Mouse (Mus musculus): ENCODE measurements at regions not wholly inside any gene's neighbourhood (a gene's known extent, or its start where the extent isn't known, plus 50 kb on each side); places are given as distances from the start of the nearest gene placed in this dataset.

- no peaks in the 10 kb centered on the region for H3K27me3 ChIP-seq (ENCODE audit: insufficient read depth, low read length)
- DNase-seq (no peak), ATAC-seq (no peak)
- no peak overlapping the region for H3K4me2 ChIP-seq (ENCODE audit: low read depth)
- no peak overlapping the region for H3K9ac ChIP-seq
- no peak for TF ChIP-seq CTCF (IDR thresholded peaks at IDR 0.05; ENCODE audit: low read depth)
- 86% methylated on average over 6 of the region's 6 CpGs for WGBS
- no peak overlapping the region for H3K27ac ChIP-seq (ENCODE audit: low read depth, low read length)
- H3K36me3 ChIP-seq (ENCODE audit: insufficient read depth): no peaks in the 10 kb centered on the region
- peaks cover 13% of the 10 kb centered on the region for H3K4me1 ChIP-seq (ENCODE audit: insufficient read depth)
- no peak overlapping the region for H3K4me3 ChIP-seq (ENCODE audit: low read depth, low read length)
- no peaks in the 10 kb centered on the region for H3K9me3 ChIP-seq (ENCODE audit: low read length)
These were observed 275.7 kb downstream of the Rngtt start for GRCm38 (mm10) chr4:33585821-33586220.

DNA sequence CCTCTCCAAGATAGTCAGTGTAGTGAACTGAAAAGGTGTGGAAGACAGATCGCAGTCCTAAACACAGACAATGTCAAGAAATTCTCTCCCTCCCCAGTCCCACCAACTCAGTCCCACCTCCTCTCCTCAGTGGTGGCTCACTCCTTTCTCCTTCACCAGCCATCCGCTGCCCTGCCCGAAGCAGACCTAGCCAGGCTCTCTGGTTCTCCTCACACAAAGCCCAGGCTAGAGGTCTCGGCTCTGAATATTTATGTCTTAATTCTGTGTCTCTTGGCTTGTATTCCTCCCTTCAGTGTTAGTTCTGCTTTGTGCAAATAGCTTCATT, 276.1 kb downstream of the Rngtt start:
- H3K4me3 ChIP-seq (ENCODE audit: low read depth, low read length): no peak overlapping the region
- WGBS: 26% methylated on average over 4 of the region's 4 CpGs
- H3K9me3 ChIP-seq (ENCODE audit: low read length): no peaks in the 10 kb centered on the region
- no peak; the same call in 1 of the 2 replicates for ATAC-seq
- 0 out of 2 replicates have a peak overlapping the region, but pooled peaks have one; percentile 11 for H3K9ac ChIP-seq
- H3K4me2 ChIP-seq (ENCODE audit: low read depth): peak overlapping the region; percentile 38; the same call in 1 of the 2 replicates
- no peak for DNase-seq
- peak overlapping the region; percentile 4 for H3K27ac ChIP-seq (ENCODE audit: low read depth, low read length)
- H3K27me3 ChIP-seq (ENCODE audit: insufficient read depth, low read length): no peaks in the 10 kb centered on the region
- no peaks in the 10 kb centered on the region for H3K36me3 ChIP-seq (ENCODE audit: insufficient read depth)
- TF ChIP-seq CTCF (IDR thresholded peaks at IDR 0.05; ENCODE audit: low read depth): no peak
- peaks cover 13% of the 10 kb centered on the region for H3K4me1 ChIP-seq (ENCODE audit: insufficient read depth)

DNA sequence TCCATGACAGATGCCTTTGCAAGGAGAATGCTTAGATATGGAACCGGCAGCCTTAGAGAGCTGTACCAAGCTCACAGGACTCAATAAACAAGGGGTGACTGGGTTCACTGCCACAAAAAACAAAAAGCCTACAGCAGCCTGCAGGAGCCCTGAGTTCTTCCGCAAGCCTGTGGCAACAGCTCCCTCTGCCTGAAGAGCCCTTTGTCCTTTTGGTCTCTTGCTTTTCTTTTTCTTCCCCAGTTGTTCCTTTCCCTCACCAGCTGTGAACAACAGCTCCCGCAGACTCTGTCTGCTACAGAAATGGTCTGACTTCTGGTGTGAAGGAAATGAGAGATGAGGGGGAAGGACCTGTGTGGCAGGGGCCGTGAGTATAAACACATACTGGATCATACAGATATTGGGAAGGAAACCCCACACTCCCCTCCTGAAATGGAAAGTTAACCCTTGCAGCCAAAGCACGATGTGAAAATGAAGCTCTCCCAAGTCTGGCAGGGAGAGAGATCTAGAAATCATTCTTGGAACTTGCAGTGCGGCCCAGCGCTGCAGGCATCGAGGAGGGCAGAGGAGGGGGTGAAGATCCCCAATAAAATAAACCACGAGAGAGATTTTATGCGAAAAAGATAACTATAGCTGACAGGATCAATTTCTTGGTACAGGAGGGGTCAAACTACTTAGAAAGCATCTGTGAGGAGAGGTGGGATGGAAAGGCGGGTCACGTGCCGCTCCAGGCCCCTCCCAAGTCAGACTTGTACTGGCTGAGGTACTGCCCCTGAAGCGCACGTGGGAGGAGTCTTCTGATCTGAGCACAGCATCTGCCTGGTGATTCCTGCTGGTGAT, 276.7 kb downstream of the Rngtt start:
- peak; percentile 86 for ATAC-seq

DNA sequence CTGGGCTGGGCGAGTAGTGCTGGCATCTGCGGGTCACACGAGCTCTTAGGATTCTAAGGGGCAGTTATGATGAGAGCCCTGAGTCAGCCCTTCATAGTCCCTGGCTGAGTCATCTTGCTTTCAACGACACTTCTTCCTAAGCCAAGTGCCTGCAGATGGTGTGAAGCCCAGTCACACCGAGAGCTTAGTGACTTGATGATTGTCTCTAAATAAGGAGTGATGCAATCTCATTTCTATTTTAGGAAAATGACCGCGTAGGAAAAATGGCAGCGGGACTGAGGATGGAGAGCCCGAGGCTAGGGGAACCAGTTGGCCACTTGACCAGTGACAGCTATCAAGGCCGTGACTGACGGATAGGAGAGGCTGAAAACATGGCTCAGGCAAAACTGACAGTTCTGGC, 277.6 kb downstream of the Rngtt start:
- no peak for TF ChIP-seq CTCF (IDR thresholded peaks at IDR 0.05; ENCODE audit: low read depth)
- no peak overlapping the region for H3K4me3 ChIP-seq (ENCODE audit: low read depth, low read length)
- 0 out of 2 replicates have a peak, but pooled peaks cover 8% of the 10 kb centered on the region for H3K9me3 ChIP-seq (ENCODE audit: low read length)
- DNase-seq: no peak
- no peak overlapping the region for H3K27ac ChIP-seq (ENCODE audit: low read depth, low read length)
- H3K4me1 ChIP-seq (ENCODE audit: insufficient read depth): peaks cover 13% of the 10 kb centered on the region
- H3K4me2 ChIP-seq (ENCODE audit: low read depth): 0 out of 2 replicates have a peak overlapping the region, but pooled peaks have one; percentile 38
- H3K36me3 ChIP-seq (ENCODE audit: insufficient read depth): no peaks in the 10 kb centered on the region
- H3K9ac ChIP-seq: no peak overlapping the region
- WGBS: 71% methylated on average over 11 of the region's 11 CpGs
- no peak for ATAC-seq
- H3K27me3 ChIP-seq (ENCODE audit: insufficient read depth, low read length): no peaks in the 10 kb centered on the region

More for the DNA sequence above, 276.7 kb downstream of the Rngtt start:
- Histone ChIP-seq H3K27me3 (ENCODE audit: insufficient read depth, low read length) (no peaks in the 10 kb centered on the region), H3K27ac (ENCODE audit: low read depth, low read length) (peak overlapping the region; percentile 4), H3K36me3 (ENCODE audit: insufficient read depth) (no peaks in the 10 kb centered on the region), H3K4me3 (ENCODE audit: low read depth, low read length) (no peak overlapping the region), H3K9ac (0 out of 2 replicates have a peak overlapping the region, but pooled peaks have one; percentile 11), H3K4me2 (ENCODE audit: low read depth) (peak overlapping the region; percentile 38), H3K9me3 (ENCODE audit: low read length) (0 out of 2 replicates have a peak, but pooled peaks cover 2% of the 10 kb centered on the region), H3K4me1 (ENCODE audit: insufficient read depth) (peaks cover 13% of the 10 kb centered on the region)
- peak; percentile 60 for TF ChIP-seq CTCF (IDR thresholded peaks at IDR 0.05; ENCODE audit: low read depth)
- DNase-seq: peak; percentile 67
- WGBS: 9% methylated on average over 15 of the region's 15 CpGs

- no peak for DNase-seq
- WGBS: 83% methylated on average over 5 of the region's 5 CpGs
- TF ChIP-seq CTCF (IDR thresholded peaks at IDR 0.05; ENCODE audit: low read depth): no peak
These were observed 278.0 kb downstream of the Rngtt start for GRCm38 (mm10) chr4:33588127-33588526.

GRCm38 (mm10) chr4:33589207-33589606, 279.1 kb downstream of the Rngtt start:
- Histone ChIP-seq H3K4me3 (ENCODE audit: low read depth, low read length) (no peak overlapping the region), H3K9me3 (ENCODE audit: low read length) (0 out of 2 replicates have a peak, but pooled peaks cover 8% of the 10 kb centered on the region), H3K9ac (no peak overlapping the region), H3K27ac (ENCODE audit: low read depth, low read length) (no peak overlapping the region), H3K4me2 (ENCODE audit: low read depth) (no peak overlapping the region), H3K27me3 (ENCODE audit: insufficient read depth, low read length) (no peaks in the 10 kb centered on the region), H3K36me3 (ENCODE audit: insufficient read depth) (no peaks in the 10 kb centered on the region), H3K4me1 (ENCODE audit: insufficient read depth) (peaks cover 13% of the 10 kb centered on the region)
- WGBS: 6% methylated on average over 8 of the region's 8 CpGs
- TF ChIP-seq CTCF (IDR thresholded peaks at IDR 0.05; ENCODE audit: low read depth): no peak
- DNase-seq (no peak), ATAC-seq (no peak)

More at GRCm38 (mm10) chr4:33588127-33588526, 278.0 kb downstream of the Rngtt start:
- H3K9ac ChIP-seq: no peak overlapping the region
- no peaks in the 10 kb centered on the region for H3K36me3 ChIP-seq (ENCODE audit: insufficient read depth)
- H3K27me3 ChIP-seq (ENCODE audit: insufficient read depth, low read length): no peaks in the 10 kb centered on the region
- H3K4me2 ChIP-seq (ENCODE audit: low read depth): no peak overlapping the region
- H3K9me3 ChIP-seq (ENCODE audit: low read length): 0 out of 2 replicates have a peak, but pooled peaks cover 8% of the 10 kb centered on the region
- ATAC-seq: no peak
- no peak overlapping the region for H3K4me3 ChIP-seq (ENCODE audit: low read depth, low read length)
- peaks cover 13% of the 10 kb centered on the region for H3K4me1 ChIP-seq (ENCODE audit: insufficient read depth)
- no peak overlapping the region for H3K27ac ChIP-seq (ENCODE audit: low read depth, low read length)

DNA sequence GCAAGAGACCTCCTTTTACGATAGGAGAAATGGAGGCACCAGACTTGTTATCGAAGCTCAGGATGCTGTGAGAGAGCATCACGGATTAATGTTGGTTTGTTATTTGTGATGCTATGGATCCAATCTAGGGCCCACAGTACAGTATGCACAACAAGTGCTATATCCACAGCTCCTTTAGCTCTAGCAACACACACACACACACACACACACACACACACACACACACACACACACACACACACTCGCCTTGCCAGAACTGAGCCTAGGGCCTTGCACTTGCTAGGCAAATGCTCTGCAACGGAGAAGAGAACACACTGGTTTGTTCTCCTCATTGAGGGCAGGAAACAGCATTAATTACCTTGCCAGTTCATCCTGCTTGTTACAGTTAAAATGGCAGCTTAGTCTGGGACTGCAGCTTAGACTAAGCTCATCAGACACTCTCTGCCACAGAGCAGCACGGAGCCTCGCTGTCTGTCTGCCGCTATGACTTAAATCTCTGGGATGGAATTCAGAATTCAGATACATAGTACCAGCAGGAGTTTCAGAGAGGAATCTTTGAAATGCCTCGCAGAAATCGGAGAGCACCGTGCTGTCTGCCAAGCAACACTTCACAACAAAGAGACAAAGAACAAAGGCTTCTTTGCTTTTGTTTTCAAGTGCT, 285.0 kb downstream of the Rngtt start:
- H3K4me1 ChIP-seq (ENCODE audit: insufficient read depth): peaks cover 6% of the 10 kb centered on the region; the same call in 1 of the 2 replicates
- 0 out of 2 replicates have a peak, but pooled peaks cover 8% of the 10 kb centered on the region for H3K9me3 ChIP-seq (ENCODE audit: low read length)
- H3K4me3 ChIP-seq (ENCODE audit: low read depth, low read length): no peak overlapping the region
- H3K27me3 ChIP-seq (ENCODE audit: insufficient read depth, low read length): no peaks in the 10 kb centered on the region
- H3K9ac ChIP-seq: no peak overlapping the region
- H3K4me2 ChIP-seq (ENCODE audit: low read depth): no peak overlapping the region
- peak; percentile 84 for ATAC-seq
- WGBS: 29% methylated on average over 11 of the region's 11 CpGs
- DNase-seq: peak; percentile 75
- TF ChIP-seq CTCF (IDR thresholded peaks at IDR 0.05; ENCODE audit: low read depth): no peak
- no peaks in the 10 kb centered on the region for H3K36me3 ChIP-seq (ENCODE audit: insufficient read depth)
- H3K27ac ChIP-seq (ENCODE audit: low read depth, low read length): peak overlapping the region; percentile 76

Measured in forebrain, postnatal 0 days (tissue).